Comparison of ENCODE assay signal across 11 mouse cellular contexts in the genomic region with DNA sequence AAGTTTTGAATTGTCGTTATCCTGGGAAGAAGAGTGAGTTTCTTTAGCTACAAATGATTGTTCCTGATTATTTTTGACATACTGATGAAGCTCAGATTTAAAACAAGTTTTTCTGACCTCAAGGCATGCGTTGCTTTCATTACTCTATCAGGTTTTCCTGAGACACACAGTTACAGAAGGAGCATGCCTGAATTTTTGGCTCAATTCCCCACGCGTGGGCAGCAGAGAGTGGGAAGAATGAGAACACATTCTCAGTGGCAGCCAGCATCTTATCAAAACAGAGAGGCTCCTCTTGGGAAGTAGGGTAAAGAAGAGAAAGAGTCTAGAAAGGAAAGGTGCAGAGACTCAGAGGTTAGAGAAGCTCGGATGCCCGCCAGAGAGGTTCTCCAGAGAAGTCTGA. TPM values are rescaled to one million over a fixed set of nuclear protein-coding genes. Genes with fewer than 3 reads are reported as not detected.
DNase-seq lines count a peak whose midpoint lies in the region; ATAC-seq lines count a peak whose summit lies in the region.
"Had no signal": no experiment of that assay in that cellular context is flagged by ENCODE, and none has a peak within 500 bp of the region (broad histone marks: within the 10 kb centered on the region; RNA-seq: fewer than 3 reads in every experiment).

No protein-coding gene starts in this region.

- no peaks in the 10 kb centered on the region for H3K36me3 ChIP-seq in midbrain, embryonic 11.5 days (ENCODE audit: control insufficient read depth, insufficient read depth, low read length)
- H3K36me3 ChIP-seq: hindbrain, embryonic 10.5 days; lung, embryonic 15.5 days had no signal

- 84% methylated on average over 6 of the region's 6 CpGs for WGBS in midbrain, embryonic 11.5 days

- no peaks in the 10 kb centered on the region for H3K9me3 ChIP-seq in midbrain, embryonic 11.5 days (ENCODE audit: control insufficient read depth, low read length)
- H3K9me3 ChIP-seq: hindbrain, embryonic 10.5 days; lung, embryonic 15.5 days had no signal

- intact Hi-C loops in left cerebral cortex, postnatal 14 days (cut with DNase I), result no loop called here

- no peak overlapping the region for H3K4me2 ChIP-seq in midbrain, embryonic 11.5 days
- H3K4me2 ChIP-seq: lung, embryonic 15.5 days had no signal

- ATAC-seq in cerebellum, adult (ENCODE audit: insufficient number of reproducible peaks, low FRiP score, low TSS enrichment), result peak; percentile 84
- no peak for ATAC-seq in midbrain, embryonic 11.5 days (ENCODE audit: low FRiP score)

- no peak overlapping the region for H3K9ac ChIP-seq in midbrain, embryonic 11.5 days (ENCODE audit: low read length)
- H3K9ac ChIP-seq: lung, embryonic 15.5 days had no signal

- H3K4me3 ChIP-seq in midbrain, embryonic 11.5 days (ENCODE audit: low read depth, low read length), result no peak overlapping the region
- H3K4me3 ChIP-seq: hindbrain, embryonic 10.5 days; lung, embryonic 15.5 days had no signal

- no peaks in the 10 kb centered on the region for H3K4me1 ChIP-seq in midbrain, embryonic 11.5 days (ENCODE audit: control insufficient read depth, insufficient read depth, low read length)
- H3K4me1 ChIP-seq: hindbrain, embryonic 10.5 days; lung, embryonic 15.5 days had no signal

- no peak for DNase-seq in cerebellum, postnatal 4 days (ENCODE audit: low spot score in 2 of 2)
- DNase-seq in Muller cell, postnatal 12 days (ENCODE audit: inconsistent ontology term), result peak; percentile 70
- peak; percentile 38 to 48 for DNase-seq in frontal cortex, postnatal 10 days (ENCODE audit: low spot score in 2 of 2)
- peak; percentile 78 to 82 for DNase-seq in left cerebral cortex, postnatal 14 days (ENCODE audit: low spot score in 2 of 2)
- DNase-seq in yolk sac, embryonic 10.5 days (ENCODE audit: low spot score), result no peak
- no peak for DNase-seq in adrenal gland, postnatal 4 days (ENCODE audit: low spot score in 2 of 2)
- no peak for DNase-seq in midbrain, embryonic 11.5 days (ENCODE audit: low spot score, missing footprints)

- no peaks in the 10 kb centered on the region for H3K27me3 ChIP-seq in midbrain, embryonic 11.5 days (ENCODE audit: control insufficient read depth, insufficient read depth, low read length)
- H3K27me3 ChIP-seq: lung, embryonic 15.5 days had no signal

- no peak overlapping the region for H3K27ac ChIP-seq in midbrain, embryonic 11.5 days (ENCODE audit: low read depth, low read length)
- H3K27ac ChIP-seq: hindbrain, embryonic 10.5 days; lung, embryonic 15.5 days had no signal

RNA-seq across cellular contexts. Expression of a gene that starts 19.3 kb away (rescaled TPM):
- total RNA-seq in left cerebral cortex, postnatal 14 days (2021), result 10 to 100 TPM; 70.6 to 76.3 TPM
- total RNA-seq in adrenal gland, postnatal 4 days (2021), result 1 to 10 TPM; 6.6 to 6.9 TPM
- polyA plus RNA-seq in midbrain, embryonic 11.5 days (2014; fragmentation: Nextera tagmentation; extraction: Ambion mirVana), result 2.7 and 3.9 TPM in 2 replicates

RNA-seq across cellular contexts. Expression of a gene that starts 32.7 kb away (rescaled TPM):
- 10 to 100 TPM; 11.6 to 14.4 TPM for total RNA-seq in left cerebral cortex, postnatal 14 days (2021)
- 1 to 10 TPM in 1 of 2 experiments, under 1 TPM in 1; 0.92 to 1.4 TPM for total RNA-seq in adrenal gland, postnatal 4 days (2021)
- 1.2 and 1.4 TPM in 2 replicates for polyA plus RNA-seq in midbrain, embryonic 11.5 days (2014; fragmentation: Nextera tagmentation; extraction: Ambion mirVana)

RNA-seq across cellular contexts. Expression of a gene that starts 48.5 kb away (rescaled TPM):
- not detected for total RNA-seq in left cerebral cortex, postnatal 14 days (2021)
- not detected for total RNA-seq in adrenal gland, postnatal 4 days (2021)
- 0.23 and 0.26 TPM in 2 replicates for polyA plus RNA-seq in midbrain, embryonic 11.5 days (2014; fragmentation: Nextera tagmentation; extraction: Ambion mirVana)
- total RNA-seq: layer of hippocampus, postnatal 14 days had no signal

Comparison
In these comparisons a context has a peak if more than half of its experiments do, and no peak if none do; other contexts are left out.
1. DNase-seq: peak in Muller cell, postnatal 12 days (single experiment), frontal cortex, postnatal 10 days (2 of 2) and left cerebral cortex, postnatal 14 days (2 of 2); none in cerebellum, postnatal 4 days (0 of 2), yolk sac, embryonic 10.5 days (single experiment), adrenal gland, postnatal 4 days (0 of 2) and midbrain, embryonic 11.5 days (single experiment).
2. RNA of a gene that starts 19.3 kb away (total RNA-seq): 70.6 to 76.3 TPM in left cerebral cortex, postnatal 14 days; 6.6 to 6.9 TPM in adrenal gland, postnatal 4 days; every median in the first group is over 4 times any median in the second.
3. RNA of a gene that starts 32.7 kb away (total RNA-seq): 11.6 to 14.4 TPM in left cerebral cortex, postnatal 14 days; 0.92 to 1.4 TPM in adrenal gland, postnatal 4 days; every median in the first group is over 4 times any median in the second.